Mouse (Mus musculus) C2C12 (cell line): ENCODE data around the gene Cpn1.

Source experiments
- CEBPB ChIP-seq: IDR thresholded peaks from one replicate; pipeline ENCODE4 v1.6.1; 2011; ENCODE audit warnings: low read depth, mild to moderate bottlenecking, control low read depth, moderate library complexity
- CTCF ChIP-seq: IDR thresholded peaks from one replicate; pipeline ENCODE4 v1.5.1; 2011; ENCODE audit not compliant: control insufficient read depth, insufficient read depth, insufficient read length
- FOSL1 ChIP-seq: IDR thresholded peaks from one replicate; pipeline ENCODE4 v1.8.0; 2011; ENCODE audit warnings: mild to moderate bottlenecking, low read length; ENCODE audit not compliant: poor library complexity, insufficient read depth, severe bottlenecking
- MAX ChIP-seq: IDR thresholded peaks from one replicate; pipeline ENCODE4 v1.6.1; 2011; ENCODE audit warnings: mild to moderate bottlenecking, control low read depth
- MYOD1 ChIP-seq: IDR thresholded peaks from one replicate; pipeline ENCODE4 v1.6.1; 2011; ENCODE audit warnings: low read depth; ENCODE audit not compliant: control insufficient read depth, insufficient read length
- MYOG ChIP-seq: IDR thresholded peaks from one replicate; pipeline ENCODE4 v1.6.1; 2011; ENCODE audit not compliant: control insufficient read depth, insufficient read length; ENCODE audit errors: extremely low read depth
- USF1 ChIP-seq: IDR thresholded peaks from one replicate; pipeline ENCODE4 v1.6.1; 2011; ENCODE audit warnings: low read depth, mild to moderate bottlenecking, control low read depth, moderate library complexity

DNA sequence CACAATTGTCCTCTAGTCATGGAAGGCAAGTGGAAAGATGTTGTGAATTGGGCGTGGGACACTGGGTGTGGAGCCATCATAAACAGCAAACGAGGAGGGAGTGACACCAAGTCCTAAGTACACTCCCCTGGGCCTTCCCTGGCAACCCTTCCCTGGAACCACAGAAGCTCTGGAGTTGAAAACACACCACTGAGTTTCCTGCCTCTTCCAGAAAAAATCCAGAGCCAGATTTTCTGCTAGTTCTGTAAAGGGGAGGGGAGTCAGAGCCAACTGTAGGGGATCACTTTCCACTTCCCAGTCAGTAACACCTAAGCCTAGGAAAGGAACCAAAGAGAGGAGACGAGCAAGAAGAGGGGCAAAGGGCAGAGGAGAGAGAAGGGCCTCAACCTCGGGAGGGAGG lies 29.0 kb downstream of the Cpn1 start:
- TF ChIP-seq CTCF (no peak), FOSL1 (no peak), MYOD1 (no peak), USF1 (no peak), CEBPB (no peak), MAX (no peak), MYOG (no peak)
